Mouse (Mus musculus) C2C12 (cell line): ENCODE measurements around the gene Zfp583. TPM values are rescaled to one million over a fixed set of nuclear protein-coding genes. Genes with fewer than 3 reads are reported as not detected.
"Not testable (repeated sequence)": the region's sequence is repeated elsewhere in the genome, so short reads cannot be mapped to it uniquely, and the experiment has no call there.

Experiments
- H3K27me3 ChIP-seq: one replicate; pipeline ENCODE4 v1.6.1; 2011; ENCODE audit not compliant: control insufficient read depth, insufficient read depth, insufficient read length
- H3K36me3 ChIP-seq: one replicate; pipeline ENCODE4 v1.6.1; 2011; ENCODE audit not compliant: control insufficient read depth, insufficient read depth
- H3K4me3 ChIP-seq: one replicate; pipeline ENCODE4 v1.5.1; 2011; ENCODE audit warnings: mild to moderate bottlenecking, control low read depth; ENCODE audit not compliant: poor library complexity, insufficient read depth, severe bottlenecking
- H3K79me2 ChIP-seq: one replicate; pipeline ENCODE4 v1.6.1; 2011; ENCODE audit not compliant: control insufficient read depth, insufficient read depth
- H3K79me3 ChIP-seq: one replicate; pipeline ENCODE4 v1.6.1; 2011; ENCODE audit warnings: low read depth, control low read depth
- H3ac ChIP-seq: one replicate; pipeline ENCODE3; 2011; ENCODE audit warnings: low read depth; ENCODE audit not compliant: control insufficient read depth, insufficient read length
- CEBPB ChIP-seq: IDR thresholded peaks from one replicate; pipeline ENCODE4 v1.6.1; 2011; ENCODE audit warnings: low read depth, mild to moderate bottlenecking, control low read depth, moderate library complexity
- CTCF ChIP-seq: IDR thresholded peaks from one replicate; pipeline ENCODE4 v1.5.1; 2011; ENCODE audit not compliant: control insufficient read depth, insufficient read depth, insufficient read length
- FOSL1 ChIP-seq: IDR thresholded peaks from one replicate; pipeline ENCODE4 v1.8.0; 2011; ENCODE audit warnings: mild to moderate bottlenecking, low read length; ENCODE audit not compliant: poor library complexity, insufficient read depth, severe bottlenecking
- MAX ChIP-seq: IDR thresholded peaks from one replicate; pipeline ENCODE4 v1.6.1; 2011; ENCODE audit warnings: mild to moderate bottlenecking, control low read depth
- MYOD1 ChIP-seq: IDR thresholded peaks from one replicate; pipeline ENCODE4 v1.6.1; 2011; ENCODE audit warnings: low read depth; ENCODE audit not compliant: control insufficient read depth, insufficient read length
- MYOG ChIP-seq: IDR thresholded peaks from one replicate; pipeline ENCODE4 v1.6.1; 2011; ENCODE audit not compliant: control insufficient read depth, insufficient read length; ENCODE audit errors: extremely low read depth
- USF1 ChIP-seq: IDR thresholded peaks from one replicate; pipeline ENCODE4 v1.6.1; 2011; ENCODE audit warnings: low read depth, mild to moderate bottlenecking, control low read depth, moderate library complexity
- polyA plus RNA-seq: library from polyadenylated mRNA; unstranded; fragments of >200 nt; fragmentation: generic; extraction: Trizol; gene quantifications from one replicate; pipeline ENCODE4 v1.2.1, GENCODE M21; 2012; ENCODE audit warnings: missing spikeins

The Zfp583 gene
- polyA plus RNA-seq, 1 experiment = 0.18 TPM

GRCm38 (mm10) chr7:6358121-6358520 is 27.0 kb upstream of the Zfp583 start:
- H3K27me3 ChIP-seq = peaks cover 3% of the 10 kb centered on the region
- TF ChIP-seq MAX (no peak), CEBPB (no peak), FOSL1 (no peak), CTCF (no peak), USF1 (no peak), MYOG (no peak), MYOD1 (no peak)
- H3K4me3 ChIP-seq = no peak overlapping the region
- no peaks in the 10 kb centered on the region for H3K36me3 ChIP-seq
- H3K79me3 ChIP-seq = no peaks in the 10 kb centered on the region
- H3K79me2 ChIP-seq = no peaks in the 10 kb centered on the region
- H3ac ChIP-seq = no peak overlapping the region

- TF ChIP-seq FOSL1 = no peak
- TF ChIP-seq CEBPB = no peak
- TF ChIP-seq USF1 = no peak
- no peak for TF ChIP-seq CTCF
- TF ChIP-seq MYOG = no peak
- no peak for TF ChIP-seq MAX
- no peak for TF ChIP-seq MYOD1
- Histone ChIP-seq H3K27me3 (no peaks in the 10 kb centered on the region), H3K4me3 (no peak overlapping the region), H3ac (no peak overlapping the region), H3K36me3 (no peaks in the 10 kb centered on the region), H3K79me3 (no peaks in the 10 kb centered on the region), H3K79me2 (no peaks in the 10 kb centered on the region)
Observed at GRCm38 (mm10) chr7:6344124-6344523, 13.0 kb upstream of the Zfp583 start.

- Histone ChIP-seq H3K36me3 (no peaks in the 10 kb centered on the region), H3ac (no peak within 1 kb of the TSS), H3K79me3 (no peaks in the 10 kb centered on the region), H3K79me2 (no peaks in the 10 kb centered on the region), H3K4me3 (no peak within 1 kb of the TSS), H3K27me3 (no peaks in the 10 kb centered on the region)
- TF ChIP-seq CTCF (no peak), USF1 (no peak), CEBPB (no peak), MYOG (no peak), MYOD1 (no peak), MAX (no peak), FOSL1 (no peak)
Observed at GRCm38 (mm10) chr7:6343501-6344071, 12.5 kb upstream of the Zfp583 start, which contains the start of gene Gm3854. Gene Gm3854 (plus strand): TSS chr7:6343759.

GRCm38 (mm10) chr7:6339865-6340264 is 8.8 kb upstream of the Zfp583 start:
- no peaks in the 10 kb centered on the region for H3K27me3 ChIP-seq

GRCm38 (mm10) chr7:6330458-6331232 is 440 bp downstream of the Zfp583 start:
- TF ChIP-seq FOSL1 (no peak), MYOD1 (no peak), MYOG (no peak), CEBPB (no peak), MAX (no peak), USF1 (no peak), CTCF (no peak)
- Histone ChIP-seq H3K36me3 (no peaks in the 10 kb centered on the region), H3K79me3 (no peaks in the 10 kb centered on the region), H3K27me3 (no peaks in the 10 kb centered on the region), H3K4me3 (no peak overlapping the region), H3K79me2 (no peaks in the 10 kb centered on the region), H3ac (no peak overlapping the region)

More at GRCm38 (mm10) chr7:6339865-6340264, 8.8 kb upstream of the Zfp583 start:
- Histone ChIP-seq H3K4me3 (no peak overlapping the region), H3K79me3 (no peaks in the 10 kb centered on the region), H3K79me2 (no peaks in the 10 kb centered on the region), H3K36me3 (no peaks in the 10 kb centered on the region), H3ac (no peak overlapping the region)
- TF ChIP-seq MYOD1 = peak; percentile 64
- TF ChIP-seq MYOG = no peak

GRCm38 (mm10) chr7:6300796-6301195 is 30.3 kb downstream of the Zfp583 start:
- not testable (repeated sequence) for H3K36me3 ChIP-seq, H3K27me3 ChIP-seq

GRCm38 (mm10) chr7:6291121-6291520 is 40.0 kb downstream of the Zfp583 start:
- H3ac ChIP-seq = not testable (repeated sequence)

More at GRCm38 (mm10) chr7:6300796-6301195, 30.3 kb downstream of the Zfp583 start:
- H3K4me3 ChIP-seq, H3ac ChIP-seq, H3K79me3 ChIP-seq, H3K79me2 ChIP-seq: not testable (repeated sequence)

More at GRCm38 (mm10) chr7:6291121-6291520, 40.0 kb downstream of the Zfp583 start:
- not testable (repeated sequence) for H3K36me3 ChIP-seq, H3K4me3 ChIP-seq, H3K27me3 ChIP-seq, H3K79me3 ChIP-seq, H3K79me2 ChIP-seq
